Mouse (Mus musculus) liver, postnatal 0 days (tissue): Measurements from ENCODE around the gene Adgrg6.

Source experiments
- CTCF ChIP-seq: sonication (generic); IDR thresholded peaks from 2 replicates; pipeline ENCODE4 v1.5.1; 2016; ENCODE audit warnings: antibody characterized with exemption, low read depth
- EP300 ChIP-seq: IDR thresholded peaks from 2 replicates; pipeline ENCODE4 v1.6.1; 2016; ENCODE audit warnings: antibody characterized with exemption, low read depth, mild to moderate bottlenecking

DNA sequence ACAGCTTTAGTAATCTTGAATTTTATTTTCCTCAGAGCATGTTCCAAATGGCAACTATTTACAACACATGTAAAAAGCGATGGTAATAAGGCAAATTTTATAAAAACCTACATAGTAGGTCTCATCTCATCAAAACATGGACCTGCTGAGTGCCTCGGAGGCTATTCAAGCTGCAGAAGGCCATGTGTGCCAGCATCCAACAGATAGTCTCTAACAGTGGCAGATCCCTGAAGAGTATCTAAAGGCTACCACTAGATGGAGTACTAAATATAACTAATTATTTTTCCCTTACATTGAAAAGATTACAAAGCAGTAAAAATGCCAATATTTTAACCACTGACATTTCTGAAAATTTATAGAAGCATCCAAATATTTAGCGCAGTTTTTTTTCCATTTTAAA is 93.6 kb downstream of the Adgrg6 start:
- TF ChIP-seq CTCF (peak; percentile 38), EP300 (no peak)
